8 mouse cellular contexts compared by ENCODE assay signal in genomic region chr19:34662067-34662507, GRCm38 (mm10). TPM values are rescaled to one million over a fixed set of nuclear protein-coding genes. Genes with fewer than 3 reads are reported as not detected.
A peak's percentile ranks its signal among the peaks of the same experiment; 100 is the strongest.
DNase-seq lines count a peak whose midpoint lies in the region; ATAC-seq and TF ChIP-seq lines count a peak whose summit lies in the region.

No protein-coding gene starts in this region.

- 0 out of 2 replicates have a peak overlapping the region, but pooled peaks have one; percentile 26 for H3K9ac ChIP-seq in forebrain, embryonic 16.5 days (replicated peaks; ENCODE audit: low read depth, low read length)
- no peak overlapping the region for H3K9ac ChIP-seq in lung, embryonic 14.5 days

- 0 out of 2 replicates have a peak, but pooled peaks have one; percentile 24 for TF ChIP-seq POLR2A in olfactory bulb, adult 2 months (IDR thresholded peaks at IDR 0.05; ENCODE audit: insufficient read depth, low read depth, low read length)

- no peaks in the 10 kb centered on the region for H3K4me1 ChIP-seq in forebrain, embryonic 16.5 days (replicated peaks; ENCODE audit: control insufficient read depth, insufficient read depth, low read length)
- H3K4me1 ChIP-seq in lung, embryonic 14.5 days (ENCODE audit: insufficient read depth), result no peaks in the 10 kb centered on the region
- no peaks in the 10 kb centered on the region for H3K4me1 ChIP-seq in olfactory bulb, adult 2 months (ENCODE audit: control insufficient read depth, insufficient read depth, low read length)

- no peak overlapping the region for H3K27ac ChIP-seq in forebrain, embryonic 16.5 days (ENCODE audit: low read length)
- no peak overlapping the region for H3K27ac ChIP-seq in lung, embryonic 14.5 days (ENCODE audit: low read depth)
- H3K27ac ChIP-seq in olfactory bulb, adult 2 months (ENCODE audit: insufficient read depth, low read depth, low read length), result no peak overlapping the region

- intact Hi-C loops in heart, postnatal 25 days (cut with DNase I), result loop anchor here (10.0 kb wide), 1 partner anchor 263 kb away; the partner anchor contains the start of gene Kif20b

- WGBS in forebrain, embryonic 16.5 days, result 14% methylated on average over 13 of the region's 13 CpGs
- WGBS in lung, embryonic 14.5 days, result 14% methylated on average over 13 of the region's 13 CpGs
- 11% methylated on average over 13 of the region's 13 CpGs for WGBS in olfactory bulb, adult 2 months

- no peaks in the 10 kb centered on the region for H3K9me3 ChIP-seq in forebrain, embryonic 16.5 days (ENCODE audit: control insufficient read depth, low read length)
- no peaks in the 10 kb centered on the region for H3K9me3 ChIP-seq in lung, embryonic 14.5 days (ENCODE audit: low read depth, low read length)

- H3K4me3 ChIP-seq in forebrain, embryonic 16.5 days (replicated peaks; ENCODE audit: low read length), result peak overlapping the region; percentile 42
- H3K4me3 ChIP-seq in lung, embryonic 14.5 days (ENCODE audit: low read depth, low read length), result peak overlapping the region; percentile 20
- H3K4me3 ChIP-seq in olfactory bulb, adult 2 months (ENCODE audit: insufficient read depth, low read depth, low read length), result peak overlapping the region; percentile 51

- H3K4me2 ChIP-seq in forebrain, embryonic 16.5 days (ENCODE audit: low read length), result peak overlapping the region; percentile 47
- peak overlapping the region; percentile 55 for H3K4me2 ChIP-seq in lung, embryonic 14.5 days

- no peaks in the 10 kb centered on the region for H3K36me3 ChIP-seq in forebrain, embryonic 16.5 days (ENCODE audit: control insufficient read depth, insufficient read depth)
- H3K36me3 ChIP-seq in lung, embryonic 14.5 days (ENCODE audit: insufficient read depth), result no peaks in the 10 kb centered on the region

- H3K27me3 ChIP-seq in forebrain, embryonic 16.5 days (replicated peaks; ENCODE audit: control insufficient read depth, insufficient read depth, low read length), result no peaks in the 10 kb centered on the region
- H3K27me3 ChIP-seq in lung, embryonic 14.5 days (ENCODE audit: insufficient read depth, low read length), result no peaks in the 10 kb centered on the region

- DNase-seq in NIH3T3 (ENCODE audit: low read depth), result peak; percentile 95
- peak; percentile 52 to 62 for DNase-seq in cerebellum, adult 18-20 months
- peak; percentile 40 for DNase-seq in heart, postnatal 25 days (ENCODE audit: low spot score)
- peak; percentile 59 for DNase-seq in layer of hippocampus, adult 11-12 months (ENCODE audit: low spot score)
- DNase-seq in lung, embryonic 14.5 days, result peak; percentile 88
- DNase-seq in urinary bladder, postnatal 14 days (ENCODE audit: low spot score), result peak; percentile 69

- ATAC-seq in forebrain, embryonic 16.5 days, result peak; percentile 98
- ATAC-seq in lung, embryonic 14.5 days (ENCODE audit: insufficient read depth), result peak; percentile 96

- TF ChIP-seq CTCF in lung, embryonic 14.5 days (IDR thresholded peaks at IDR 0.05; ENCODE audit: low read depth), result peak; percentile 75
- no peak for TF ChIP-seq CTCF in olfactory bulb, adult 2 months (IDR thresholded peaks at IDR 0.05; ENCODE audit: insufficient read depth, low read depth, low read length)

RNA-seq across cellular contexts. Expression of gene Ifit1, which starts 21.4 kb away (rescaled TPM):
- polyA plus RNA-seq in forebrain, embryonic 16.5 days (2015; fragmentation: Nextera tagmentation; extraction: Ambion mirVana), result 0.15 and 0.18 TPM in 2 replicates
- 1 to 10 TPM; 1.4 TPM for total RNA-seq in heart, postnatal 25 days (2021)
- polyA plus RNA-seq in lung, embryonic 14.5 days (2014; fragmentation: Nextera tagmentation; extraction: Ambion mirVana), result 0.11 TPM in 1 of 2 replicates, not detected in the other
- not detected in 2 replicates for polyA plus RNA-seq in olfactory bulb, adult 2 months (2012; ENCODE audit: insufficient read depth, insufficient read length, low replicate concordance, missing spikeins)

RNA-seq across cellular contexts. Expression of gene Ifit1bl2, which starts 21.5 kb away (rescaled TPM):
- polyA plus RNA-seq in forebrain, embryonic 16.5 days (2015; fragmentation: Nextera tagmentation; extraction: Ambion mirVana), result 0.19 and 0.22 TPM in 2 replicates
- 1 to 10 TPM; 1.2 to 1.5 TPM for total RNA-seq in heart, postnatal 25 days (2021)
- polyA plus RNA-seq in lung, embryonic 14.5 days (2014; fragmentation: Nextera tagmentation; extraction: Ambion mirVana), result 0.12 TPM in 1 of 2 replicates, not detected in the other
- polyA plus RNA-seq in olfactory bulb, adult 2 months (2012; ENCODE audit: insufficient read depth, insufficient read length, low replicate concordance, missing spikeins), result not detected in 2 replicates

RNA-seq across cellular contexts. Expression of gene Ifit3b, which starts 54.3 kb away (rescaled TPM):
- 0.30 TPM in 1 of 2 replicates, not detected in the other for polyA plus RNA-seq in forebrain, embryonic 16.5 days (2015; fragmentation: Nextera tagmentation; extraction: Ambion mirVana)
- total RNA-seq in heart, postnatal 25 days (2021), result 1 to 10 TPM; 1.1 TPM
- polyA plus RNA-seq in lung, embryonic 14.5 days (2014; fragmentation: Nextera tagmentation; extraction: Ambion mirVana), result not detected in 2 replicates
- not detected in 2 replicates for polyA plus RNA-seq in olfactory bulb, adult 2 months (2012; ENCODE audit: insufficient read depth, insufficient read length, low replicate concordance, missing spikeins)

Comparison
In these comparisons a context has a peak if more than half of its experiments do, and no peak if none do; other contexts are left out.
1. DNase-seq: peak in every context shown above with its lines; median percentile 95 in NIH3T3; 88 in lung, embryonic 14.5 days; 69 in urinary bladder, postnatal 14 days; 59 in layer of hippocampus, adult 11-12 months; 57 in cerebellum, adult 18-20 months; 40 in heart, postnatal 25 days.